11 mouse cellular contexts compared by ENCODE assay signal in the genomic region with DNA sequence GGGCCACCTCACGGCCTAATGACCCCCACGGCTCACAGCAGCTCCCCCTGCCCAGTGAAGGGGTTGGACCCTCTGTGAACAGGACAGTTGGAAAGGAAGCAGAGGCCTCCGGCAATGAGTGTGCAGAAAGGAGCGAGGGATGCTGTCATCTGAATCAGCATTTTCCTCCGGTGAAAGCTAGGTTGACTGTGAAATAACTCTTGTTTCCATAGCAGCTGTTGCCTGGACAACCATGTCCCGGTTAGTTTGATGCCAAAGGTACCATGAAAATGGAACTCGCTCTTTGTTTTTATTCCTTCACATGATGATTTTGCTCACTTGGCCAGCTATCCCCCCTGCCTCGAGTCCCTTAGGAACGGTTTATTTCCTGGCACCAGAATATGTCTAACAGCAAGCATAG. TPM values are rescaled to one million over a fixed set of nuclear protein-coding genes. Genes with fewer than 3 reads are reported as not detected.
DNase-seq lines count a peak whose midpoint lies in the region; ATAC-seq lines count a peak whose summit lies in the region.
"Had no signal": no experiment of that assay in that cellular context is flagged by ENCODE, and none has a peak within 500 bp of the region (broad histone marks: within the 10 kb centered on the region; RNA-seq: fewer than 3 reads in every experiment).

No protein-coding gene starts in this region.

- ATAC-seq in midbrain, embryonic 14.5 days (ENCODE audit: low FRiP score, low TSS enrichment) = no peak
- ATAC-seq in hindbrain, embryonic 13.5 days (ENCODE audit: low FRiP score) = no peak
- no peak for ATAC-seq in CD4-positive, CD25-positive, alpha-beta regulatory T cell, adult 4 months
- no peak for ATAC-seq in heart, embryonic 12.5 days (ENCODE audit: insufficient number of reproducible peaks, low FRiP score)

- H3K4me3 ChIP-seq in midbrain, embryonic 14.5 days (replicated peaks; ENCODE audit: low read depth, low read length) = no peak overlapping the region
- H3K4me3 ChIP-seq in midbrain, embryonic 10.5 days = no peak overlapping the region
- no peak overlapping the region for H3K4me3 ChIP-seq in hindbrain, embryonic 13.5 days
- H3K4me3 ChIP-seq in heart, embryonic 10.5 days = no peak overlapping the region
- H3K4me3 ChIP-seq in heart, embryonic 12.5 days = no peak overlapping the region
- H3K4me3 ChIP-seq: erythroblast, embryonic 14.5 days; kidney, embryonic 15.5 days; lung, embryonic 15.5 days had no signal

- no peaks in the 10 kb centered on the region for H3K9me3 ChIP-seq in midbrain, embryonic 14.5 days (ENCODE audit: control insufficient read depth, low read length)
- no peaks in the 10 kb centered on the region for H3K9me3 ChIP-seq in midbrain, embryonic 10.5 days (replicated peaks)
- H3K9me3 ChIP-seq in hindbrain, embryonic 13.5 days = no peaks in the 10 kb centered on the region
- no peaks in the 10 kb centered on the region for H3K9me3 ChIP-seq in heart, embryonic 10.5 days
- no peaks in the 10 kb centered on the region for H3K9me3 ChIP-seq in heart, embryonic 12.5 days (replicated peaks)
- H3K9me3 ChIP-seq: kidney, embryonic 15.5 days; lung, embryonic 15.5 days had no signal

- no peak overlapping the region; the same call in 1 of the 2 replicates for H3K9ac ChIP-seq in midbrain, embryonic 14.5 days (replicated peaks; ENCODE audit: low read length)
- H3K9ac ChIP-seq in hindbrain, embryonic 13.5 days = peak overlapping the region; percentile 39
- no peak overlapping the region for H3K9ac ChIP-seq in heart, embryonic 12.5 days
- H3K9ac ChIP-seq: kidney, embryonic 15.5 days; lung, embryonic 15.5 days had no signal

- H3K4me2 ChIP-seq in midbrain, embryonic 14.5 days (ENCODE audit: low read length) = peak overlapping the region; percentile 29
- H3K4me2 ChIP-seq in hindbrain, embryonic 13.5 days = peak overlapping the region; percentile 32
- H3K4me2 ChIP-seq in heart, embryonic 12.5 days = no peak overlapping the region
- H3K4me2 ChIP-seq: kidney, embryonic 15.5 days; lung, embryonic 15.5 days had no signal

- peak; percentile 90 for DNase-seq in midbrain, embryonic 14.5 days
- no peak for DNase-seq in midbrain, embryonic 10.5 days (ENCODE audit: low spot score)
- DNase-seq in left cerebral cortex, postnatal 25 days (ENCODE audit: low spot score in 2 of 2) = peak; percentile 86 to 96
- peak; percentile 62 for DNase-seq in right cerebral cortex, postnatal 4 days
- no peak for DNase-seq in heart, embryonic 10.5 days (ENCODE audit: low spot score)

- H3K36me3 ChIP-seq in midbrain, embryonic 14.5 days (ENCODE audit: control insufficient read depth, insufficient read depth, low read length) = no peaks in the 10 kb centered on the region
- H3K36me3 ChIP-seq in midbrain, embryonic 10.5 days = no peaks in the 10 kb centered on the region
- H3K36me3 ChIP-seq in hindbrain, embryonic 13.5 days = peaks cover 4% of the 10 kb centered on the region; the same call in 1 of the 2 replicates
- H3K36me3 ChIP-seq in heart, embryonic 10.5 days = peaks cover 6% of the 10 kb centered on the region; the same call in 1 of the 2 replicates
- peaks cover 3% of the 10 kb centered on the region; the same call in 1 of the 2 replicates for H3K36me3 ChIP-seq in heart, embryonic 12.5 days
- H3K36me3 ChIP-seq: kidney, embryonic 15.5 days; lung, embryonic 15.5 days had no signal

- H3K27ac ChIP-seq in midbrain, embryonic 14.5 days (replicated peaks; ENCODE audit: low read depth, low read length) = peak overlapping the region; percentile 71
- H3K27ac ChIP-seq in midbrain, embryonic 10.5 days (replicated peaks) = no peak overlapping the region
- peak overlapping the region; percentile 84 for H3K27ac ChIP-seq in hindbrain, embryonic 13.5 days
- H3K27ac ChIP-seq in heart, embryonic 10.5 days = no peak overlapping the region
- no peak overlapping the region for H3K27ac ChIP-seq in heart, embryonic 12.5 days (ENCODE audit: poor library complexity, severe bottlenecking)
- H3K27ac ChIP-seq: kidney, embryonic 15.5 days; lung, embryonic 15.5 days had no signal

- 33% methylated on average over 9 of the region's 9 CpGs for WGBS in midbrain, embryonic 14.5 days
- 72% methylated on average over 9 of the region's 9 CpGs for WGBS in midbrain, embryonic 10.5 days
- WGBS in hindbrain, embryonic 13.5 days = 28% methylated on average over 9 of the region's 9 CpGs
- 76% methylated on average over 9 of the region's 9 CpGs for WGBS in heart, embryonic 10.5 days
- WGBS in heart, embryonic 12.5 days = 76% methylated on average over 9 of the region's 9 CpGs

- peaks cover 34% of the 10 kb centered on the region for H3K4me1 ChIP-seq in midbrain, embryonic 14.5 days (ENCODE audit: control insufficient read depth, insufficient read depth, low read length)
- H3K4me1 ChIP-seq in midbrain, embryonic 10.5 days = peaks cover 39% of the 10 kb centered on the region
- H3K4me1 ChIP-seq in hindbrain, embryonic 13.5 days (replicated peaks) = peaks cover 66% of the 10 kb centered on the region
- peaks cover 37% of the 10 kb centered on the region for H3K4me1 ChIP-seq in heart, embryonic 10.5 days
- H3K4me1 ChIP-seq in heart, embryonic 12.5 days (replicated peaks) = peaks cover 30% of the 10 kb centered on the region

- intact Hi-C loops in left cerebral cortex, postnatal 25 days (cut with DNase I) = no loop called here

- H3K27me3 ChIP-seq in midbrain, embryonic 14.5 days (ENCODE audit: control insufficient read depth, insufficient read depth, low read length) = no peaks in the 10 kb centered on the region; the same call in 1 of the 2 replicates
- H3K27me3 ChIP-seq in midbrain, embryonic 10.5 days (ENCODE audit: low read depth, poor library complexity, severe bottlenecking) = peaks cover 44% of the 10 kb centered on the region
- peaks cover 22% of the 10 kb centered on the region for H3K27me3 ChIP-seq in hindbrain, embryonic 13.5 days
- H3K27me3 ChIP-seq in heart, embryonic 10.5 days (ENCODE audit: insufficient read depth, poor library complexity, severe bottlenecking) = peaks cover 46% of the 10 kb centered on the region
- peaks cover 23% of the 10 kb centered on the region for H3K27me3 ChIP-seq in heart, embryonic 12.5 days (replicated peaks)

RNA-seq across cellular contexts. Expression of a gene that starts 15.4 kb away (rescaled TPM):
- polyA plus RNA-seq in midbrain, embryonic 14.5 days (2014; fragmentation: Nextera tagmentation; extraction: Ambion mirVana) = 28.3 and 32.8 TPM in 2 replicates
- polyA plus RNA-seq in midbrain, embryonic 10.5 days (2016; fragmentation: Nextera tagmentation; extraction: Ambion mirVana) = 25.0 and 28.7 TPM in 2 replicates
- 23.6 and 23.7 TPM in 2 replicates for polyA plus RNA-seq in hindbrain, embryonic 13.5 days (2015; fragmentation: Nextera tagmentation; extraction: Ambion mirVana)
- 10 to 100 TPM; 16.1 to 21.9 TPM for total RNA-seq in left cerebral cortex, postnatal 25 days (2021)
- polyA plus RNA-seq in CD4-positive, CD25-positive, alpha-beta regulatory T cell, adult 4 months (2017; shearing (Covaris generic)) = 1 to 10 TPM; 5.3 to 7.0 TPM
- polyA plus RNA-seq in heart, embryonic 10.5 days (2016; fragmentation: Nextera tagmentation; extraction: Ambion mirVana) = 24.5 and 30.2 TPM in 2 replicates
- polyA plus RNA-seq in heart, embryonic 12.5 days (2016; fragmentation: Nextera tagmentation; extraction: Ambion mirVana) = 18.7 and 20.3 TPM in 2 replicates

RNA-seq across cellular contexts. Expression of a gene that starts 23.5 kb away (rescaled TPM):
- polyA plus RNA-seq in midbrain, embryonic 14.5 days (2014; fragmentation: Nextera tagmentation; extraction: Ambion mirVana) = 276 and 287 TPM in 2 replicates
- 27.4 and 43.9 TPM in 2 replicates for polyA plus RNA-seq in midbrain, embryonic 10.5 days (2016; fragmentation: Nextera tagmentation; extraction: Ambion mirVana)
- 224 and 229 TPM in 2 replicates for polyA plus RNA-seq in hindbrain, embryonic 13.5 days (2015; fragmentation: Nextera tagmentation; extraction: Ambion mirVana)
- total RNA-seq in left cerebral cortex, postnatal 25 days (2021) = 1,000 to 10,000 TPM; 1,687 to 1,794 TPM
- polyA plus RNA-seq in CD4-positive, CD25-positive, alpha-beta regulatory T cell, adult 4 months (2017; shearing (Covaris generic)) = 1 to 10 TPM in 1 of 2 experiments, under 1 TPM in 1; 0.83 to 1.6 TPM
- 141 and 294 TPM in 2 replicates for polyA plus RNA-seq in heart, embryonic 10.5 days (2016; fragmentation: Nextera tagmentation; extraction: Ambion mirVana)
- polyA plus RNA-seq in heart, embryonic 12.5 days (2016; fragmentation: Nextera tagmentation; extraction: Ambion mirVana) = 307 and 309 TPM in 2 replicates

Comparison
In these comparisons a context has a peak if more than half of its experiments do, and no peak if none do; other contexts are left out.
1. DNase-seq: peak in midbrain, embryonic 14.5 days (single experiment), left cerebral cortex, postnatal 25 days (2 of 2) and right cerebral cortex, postnatal 4 days (single experiment); none in midbrain, embryonic 10.5 days (single experiment) and heart, embryonic 10.5 days (single experiment).
2. H3K27ac ChIP-seq: peak in midbrain, embryonic 14.5 days (single experiment) and hindbrain, embryonic 13.5 days (single experiment); none in midbrain, embryonic 10.5 days (single experiment), heart, embryonic 10.5 days (single experiment) and heart, embryonic 12.5 days (single experiment).
3. RNA of a gene that starts 23.5 kb away (polyA plus RNA-seq): 307 to 309 TPM in heart, embryonic 12.5 days, 276 to 287 TPM in midbrain, embryonic 14.5 days, 224 to 229 TPM in hindbrain, embryonic 13.5 days, 141 to 294 TPM in heart, embryonic 10.5 days and 27.4 to 43.9 TPM in midbrain, embryonic 10.5 days; 0.83 to 1.6 TPM in CD4-positive, CD25-positive, alpha-beta regulatory T cell, adult 4 months; every median in the first group is over 10 times any median in the second.